22 mouse cellular contexts compared by ENCODE assay signal in the genomic region with DNA sequence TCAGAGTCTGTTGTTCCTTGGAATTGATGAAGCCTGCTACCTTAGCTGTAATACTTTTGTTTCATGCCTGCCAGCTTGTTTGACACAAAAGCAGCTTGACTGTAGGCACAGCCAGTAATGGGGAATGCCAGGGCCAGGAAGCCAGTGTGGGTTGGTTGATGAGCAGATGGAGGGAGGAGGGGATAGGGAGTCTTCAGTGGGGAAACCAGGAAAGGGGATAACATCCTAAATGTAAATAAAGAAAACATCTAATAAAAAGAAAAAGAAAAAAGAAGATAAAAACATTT. TPM values are rescaled to one million over a fixed set of nuclear protein-coding genes. Genes with fewer than 3 reads are reported as not detected.
DNase-seq lines count a peak whose midpoint lies in the region; TF ChIP-seq lines count a peak whose summit lies in the region.
"Not testable (repeated sequence)": the region's sequence is repeated elsewhere in the genome, so short reads cannot be mapped to it uniquely, and the experiment has no call there.
"Had no signal": no experiment of that assay in that cellular context is flagged by ENCODE, and none has a peak within 500 bp of the region (broad histone marks: within the 10 kb centered on the region; RNA-seq: fewer than 3 reads in every experiment).

No protein-coding gene starts in this region.

- 0 out of 2 replicates have a peak overlapping the region, but pooled peaks have one; percentile 1 for H3K27ac ChIP-seq in embryonic fibroblast, embryonic 13.5 days (ENCODE audit: insufficient read depth, low read length)
- peak overlapping the region; percentile 49; the same call in 1 of the 2 replicates for H3K27ac ChIP-seq in small intestine, adult 2 months (ENCODE audit: insufficient read depth, low read depth, low read length)

- H3K36me3 ChIP-seq in small intestine, adult 2 months (ENCODE audit: control insufficient read depth, insufficient read depth, low read length): not testable (repeated sequence)

- TF ChIP-seq CTCF in embryonic fibroblast, embryonic 13.5 days (IDR thresholded peaks at IDR 0.05; ENCODE audit: borderline replicate concordance, insufficient read depth, low read length); small intestine, adult 2 months (IDR thresholded peaks at IDR 0.05; ENCODE audit: extremely low read depth, insufficient read length, insufficient replicate concordance, low read depth, low read length): not testable (repeated sequence)

- not testable (repeated sequence) for H3K4me1 ChIP-seq in embryonic fibroblast, embryonic 13.5 days (ENCODE audit: control insufficient read depth, insufficient read depth, low read length); small intestine, adult 2 months (ENCODE audit: control insufficient read depth, insufficient read depth, insufficient read length, low read length)

- not testable (repeated sequence) for H3K4me3 ChIP-seq in embryonic fibroblast, embryonic 13.5 days (ENCODE audit: insufficient read depth, low read length); small intestine, adult 2 months (ENCODE audit: low read depth, low read length)

- TF ChIP-seq POLR2A in embryonic fibroblast, embryonic 13.5 days (IDR thresholded peaks at IDR 0.05; ENCODE audit: low read depth, low read length); small intestine, adult 2 months (IDR thresholded peaks at IDR 0.05; ENCODE audit: low read depth, low read length): not testable (repeated sequence)

- H3K27me3 ChIP-seq in small intestine, adult 2 months (ENCODE audit: control insufficient read depth, insufficient read depth, low read length): not testable (repeated sequence)

- DNase-seq in CD4-positive, CD25-positive, alpha-beta regulatory T cell, adult 2 months (ENCODE audit: low read depth, low spot score): peak; percentile 32
- peak; percentile 42 for DNase-seq in brain, adult 2 months (ENCODE audit: low read depth, low spot score)
- peak; percentile 8 to 41 for DNase-seq in heart, adult 18-20 months
- DNase-seq in layer of hippocampus, adult 18-20 months (ENCODE audit: low spot score in 2 of 2): peak; percentile 68 to 75
- DNase-seq in left cerebral cortex, postnatal 4 days: peak; percentile 60

- intact Hi-C loops in left cerebral cortex, postnatal 4 days (cut with DNase I): not testable (repeated sequence)

RNA-seq across cellular contexts. Expression of gene Ifi203, which starts 0.3 kb away (rescaled TPM):
- polyA plus RNA-seq in embryonic fibroblast, embryonic 13.5 days (2011; ENCODE audit: insufficient read length, low read depth, missing spikeins): 5.0 and 9.6 TPM in 2 replicates
- 10 to 100 TPM; 12.8 to 13.3 TPM for total RNA-seq in heart, adult 18-20 months (2021)
- 1 to 10 TPM; 4.0 to 5.0 TPM for total RNA-seq in layer of hippocampus, adult 18-20 months (2021)
- under 1 TPM; 0.68 to 0.72 TPM for total RNA-seq in left cerebral cortex, postnatal 4 days (2021)
- 1.4 and 2.3 TPM in 2 replicates for polyA plus RNA-seq in small intestine, adult 2 months (2012; rRNA removed)
- polyA plus RNA-seq: erythroblast, embryonic 14.5 days; limb, embryonic 10.5 days had no signal

RNA-seq across cellular contexts. Expression of gene Mndal, which starts 0.4 kb away (rescaled TPM):
- polyA plus RNA-seq in embryonic fibroblast, embryonic 13.5 days (2011; ENCODE audit: insufficient read length, low read depth, missing spikeins): 3.7 and 8.8 TPM in 2 replicates
- total RNA-seq in heart, adult 18-20 months (2021): 10 to 100 TPM; 14.2 to 14.6 TPM
- total RNA-seq in layer of hippocampus, adult 18-20 months (2021): 10 to 100 TPM in 1 of 2 experiments, 1 to 10 TPM in 1; 7.0 to 10.6 TPM
- 1 to 10 TPM; 1.3 to 1.6 TPM for total RNA-seq in left cerebral cortex, postnatal 4 days (2021)
- 0.19 and 0.33 TPM in 2 replicates for polyA plus RNA-seq in small intestine, adult 2 months (2012; rRNA removed)
- polyA plus RNA-seq: erythroblast, embryonic 14.5 days had no signal

RNA-seq across cellular contexts. Expression of gene Ifi211, which starts 29.9 kb away (rescaled TPM):
- 27.4 TPM in 2 replicates for polyA plus RNA-seq in embryonic fibroblast, embryonic 13.5 days (2011; ENCODE audit: insufficient read length, low read depth, missing spikeins)
- 1 to 10 TPM; 3.1 to 3.7 TPM for total RNA-seq in heart, adult 18-20 months (2021)
- total RNA-seq in layer of hippocampus, adult 18-20 months (2021): not detected
- under 1 TPM in 1 of 2 experiments, not detected in 1; 0.26 TPM for total RNA-seq in left cerebral cortex, postnatal 4 days (2021)
- 0.06 and 0.15 TPM in 2 replicates for polyA plus RNA-seq in small intestine, adult 2 months (2012; rRNA removed)
- total RNA-seq: left cerebral cortex, adult 2 months had no signal
- polyA plus RNA-seq: erythroblast, embryonic 14.5 days; limb, embryonic 10.5 days had no signal

RNA-seq across cellular contexts. Expression of gene Ifi202b, which starts 39.8 kb away (rescaled TPM):
- not detected in 2 replicates for polyA plus RNA-seq in embryonic fibroblast, embryonic 13.5 days (2011; ENCODE audit: insufficient read length, low read depth, missing spikeins)
- not detected for total RNA-seq in heart, adult 18-20 months (2021)
- not detected for total RNA-seq in layer of hippocampus, adult 18-20 months (2021)
- total RNA-seq in left cerebral cortex, postnatal 4 days (2021): not detected
- 0.10 TPM in 1 of 2 replicates, not detected in the other for polyA plus RNA-seq in small intestine, adult 2 months (2012; rRNA removed)
- total RNA-seq: adrenal gland, adult 8-10 months; gastrocnemius, adult 18-20 months; heart, postnatal 14 days; left cerebral cortex, adult 2 months; megakaryocyte-erythroid progenitor cell, adult 5-6 weeks had no signal
- polyA plus RNA-seq: cerebellum, adult 2 months; cortical plate, adult 2 months; erythroblast, embryonic 14.5 days; heart, embryonic 12.5 days; hindbrain, embryonic 12.5 days; intestine, embryonic 15.5 days; kidney, embryonic 14.5 days; limb, embryonic 10.5 days; liver, embryonic 11.5 days; midbrain, embryonic 15.5 days had no signal
